Mouse (Mus musculus) gastrocnemius, adult 2 months (tissue): Measurements from ENCODE around the gene Eif4ebp2. TPM values are rescaled to one million over a fixed set of nuclear protein-coding genes. Genes with fewer than 3 reads are reported as not detected.
"Not testable (repeated sequence)": the region's sequence is repeated elsewhere in the genome, so short reads cannot be mapped to it uniquely, and the experiment has no call there.

Experiments
- DNase-seq: peaks from one replicate; pipeline ENCODE4 v3.0.0; 2022
- H3K27ac ChIP-seq: fragments of 200-600 bp; 2 replicates; pipeline ENCODE4 v1.8.1; 2022; ENCODE audit warnings: mild to moderate bottlenecking
- H3K4me3 ChIP-seq: fragments of 200-600 bp; 2 replicates; pipeline ENCODE4 v1.8.1; 2022; ENCODE audit warnings: mild to moderate bottlenecking, moderate library complexity
- CTCF ChIP-seq: fragments of 200-600 bp; IDR thresholded peaks from 2 replicates; pipeline ENCODE4 v1.8.1; 2022; ENCODE audit warnings: antibody characterized with exemption, mild to moderate bottlenecking, moderate library complexity
- intact Hi-C: fragments of 180-260 bp; cut with DNase I; formaldehyde crosslinking; loops from one replicate; pipeline ENCODE4 v1.15.1; 2025
- total RNA-seq, 2 experiments: library from RNA; stranded (reverse); gene quantifications; 2 replicates each; pipeline ENCODE4 v1.2.3; 2021

Gene Eif4ebp2
- total RNA-seq, 2 experiments from 2014 or later: 117 to 161 TPM

DNA sequence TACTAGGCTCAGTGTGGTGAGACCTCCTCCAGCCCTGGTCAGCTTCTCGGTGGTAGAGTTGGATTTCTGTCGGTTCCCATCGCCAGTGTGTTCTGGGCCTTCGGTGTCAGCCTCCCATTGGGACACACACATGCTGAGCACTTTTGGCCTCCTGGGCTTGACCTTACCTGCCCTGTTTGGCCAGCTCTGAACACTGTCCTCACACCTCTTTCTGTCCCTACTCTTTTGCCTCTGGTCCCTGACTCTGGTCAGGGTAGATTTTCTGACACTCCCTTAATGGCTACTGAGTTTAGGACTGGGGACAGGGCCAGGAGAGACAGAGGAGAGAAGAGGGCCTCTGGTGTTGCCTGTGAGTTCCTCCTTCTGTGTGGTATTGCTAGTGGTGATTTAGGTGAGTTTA is 27.5 kb upstream of the Eif4ebp2 start:
- intact Hi-C loops: no loop called here
- no peak for TF ChIP-seq CTCF
- Histone ChIP-seq H3K27ac (peak overlapping the region; percentile 83), H3K4me3 (peak overlapping the region; percentile 18; the same call in 1 of the 2 replicates)
- peak; percentile 57 for DNase-seq

DNA sequence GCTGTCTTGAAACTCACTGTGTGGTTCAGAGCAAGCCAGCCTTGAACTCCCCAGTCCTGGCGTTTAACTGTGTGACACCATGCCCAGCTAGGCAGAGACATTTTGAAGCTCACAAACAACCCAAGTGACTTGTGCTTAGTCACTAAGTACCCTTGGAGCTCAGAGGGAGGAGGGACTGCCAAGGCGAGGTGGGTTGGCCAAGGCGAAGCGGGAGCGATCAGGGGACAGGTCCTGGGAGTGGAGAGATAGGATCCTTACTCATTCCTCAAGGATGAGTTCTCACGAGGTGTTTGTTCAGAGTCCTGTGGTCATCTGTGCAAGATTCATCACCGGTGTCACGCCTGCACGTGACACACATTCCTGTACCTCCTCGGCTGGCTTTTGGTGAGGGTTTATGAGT is 27.0 kb upstream of the Eif4ebp2 start:
- DNase-seq: peak; percentile 58
- H3K27ac ChIP-seq: peak overlapping the region; percentile 83
- no peak for TF ChIP-seq CTCF
- H3K4me3 ChIP-seq: peak overlapping the region; percentile 18; the same call in 1 of the 2 replicates
- intact Hi-C loops: no loop called here

DNA sequence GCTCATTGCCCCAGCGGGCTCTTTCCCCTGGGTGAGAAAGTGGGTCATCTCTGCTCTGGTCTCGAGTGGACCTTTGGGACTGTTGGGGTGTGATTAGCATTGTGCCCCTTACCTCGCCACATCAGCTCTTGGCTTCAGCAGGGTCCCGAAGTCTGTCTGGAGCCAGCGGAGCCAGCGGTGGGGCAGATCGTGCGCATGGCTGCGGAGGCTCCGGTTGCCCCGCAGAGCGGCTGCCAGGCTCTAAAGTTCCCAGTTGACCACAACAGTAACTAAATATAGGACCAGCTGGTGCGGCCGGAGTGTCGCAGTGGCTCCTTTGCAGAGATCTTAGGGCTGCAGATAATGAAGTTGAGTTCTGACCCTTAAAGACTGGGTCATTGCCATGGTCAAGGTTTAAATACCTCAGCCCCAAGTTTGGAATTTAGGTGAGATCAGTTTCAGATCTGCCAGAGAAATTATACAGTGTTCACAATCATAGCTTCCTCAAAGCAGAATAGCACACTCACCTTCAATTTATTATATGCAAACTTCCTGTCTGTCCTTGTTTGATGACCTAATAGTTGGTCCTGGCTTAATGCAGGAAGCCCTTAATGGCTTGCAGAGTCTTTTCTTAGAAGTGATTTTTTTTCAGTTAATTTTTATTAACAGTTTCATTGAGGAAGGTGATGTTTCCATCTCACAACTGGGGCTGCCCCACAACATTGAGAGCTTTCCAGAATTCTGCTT is 24.1 kb upstream of the Eif4ebp2 start:
- peak; percentile 91 for DNase-seq
- no peak for TF ChIP-seq CTCF
- Histone ChIP-seq H3K4me3 (peak overlapping the region; percentile 93), H3K27ac (peak overlapping the region; percentile 99)
- intact Hi-C loops: no loop called here

GRCm38 (mm10) chr10:61475594-61476439 is 23.4 kb upstream of the Eif4ebp2 start, which contains the start of gene Lrrc20:
Lrrc20 (plus strand) TSS chr10:61475801.
- peak; percentile 17; the same call in 1 of the 2 replicates for TF ChIP-seq CTCF
- peak within 1 kb of the TSS; percentile 93 for H3K4me3 ChIP-seq
- intact Hi-C loops: no loop called here
- peak within 1 kb of the TSS; percentile 99 for H3K27ac ChIP-seq
- DNase-seq: peak; percentile 98

GRCm38 (mm10) chr10:61474344-61474743 is 21.9 kb upstream of the Eif4ebp2 start:
- H3K27ac ChIP-seq: peak overlapping the region; percentile 99
- 0 out of 2 replicates have a peak overlapping the region, but pooled peaks have one; percentile 4 for H3K4me3 ChIP-seq
- TF ChIP-seq CTCF: no peak
- intact Hi-C loops: no loop called here
- no peak for DNase-seq

DNA sequence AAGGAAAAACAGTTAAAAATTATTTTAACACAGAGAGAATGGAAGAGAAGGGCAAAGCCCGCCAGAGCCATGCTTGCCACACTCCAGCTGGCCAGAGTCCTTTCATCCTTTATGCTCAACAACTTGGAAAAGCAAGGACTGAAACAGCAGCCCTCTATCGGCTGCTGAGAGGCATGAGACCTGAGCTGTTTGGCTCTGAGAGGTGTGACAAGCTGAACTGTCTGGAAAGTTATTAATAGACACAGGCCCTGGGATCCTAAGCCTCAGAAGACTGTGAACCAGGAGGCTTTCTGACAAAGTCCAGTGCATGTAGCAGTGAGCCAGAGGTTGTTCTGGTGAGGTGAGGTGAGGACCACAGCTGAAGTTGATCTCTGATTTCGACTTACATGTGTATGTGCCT is 21.2 kb upstream of the Eif4ebp2 start:
- Histone ChIP-seq H3K4me3 (no peak overlapping the region), H3K27ac (peak overlapping the region; percentile 99)
- intact Hi-C loops: no loop called here
- peak; percentile 71 for DNase-seq
- TF ChIP-seq CTCF: peak; percentile 57

GRCm38 (mm10) chr10:61468900-61469299 is 16.4 kb upstream of the Eif4ebp2 start:
- intact Hi-C loops: loop anchor here (5.0 kb wide), 2 partner anchors 133 to 183 kb away; no protein-coding TSS in a partner anchor
- no peak for DNase-seq
- no peak overlapping the region for H3K4me3 ChIP-seq
- no peak for TF ChIP-seq CTCF
- no peak overlapping the region for H3K27ac ChIP-seq

GRCm38 (mm10) chr10:61466873-61467272 is 14.4 kb upstream of the Eif4ebp2 start:
- TF ChIP-seq CTCF: peak; percentile 76
- intact Hi-C loops: loop anchor here (5.0 kb wide), 2 partner anchors 135 to 185 kb away; no protein-coding TSS in a partner anchor
- H3K27ac ChIP-seq: peak overlapping the region; percentile 38; the same call in 1 of the 2 replicates
- no peak overlapping the region for H3K4me3 ChIP-seq
- DNase-seq: peak; percentile 40

DNA sequence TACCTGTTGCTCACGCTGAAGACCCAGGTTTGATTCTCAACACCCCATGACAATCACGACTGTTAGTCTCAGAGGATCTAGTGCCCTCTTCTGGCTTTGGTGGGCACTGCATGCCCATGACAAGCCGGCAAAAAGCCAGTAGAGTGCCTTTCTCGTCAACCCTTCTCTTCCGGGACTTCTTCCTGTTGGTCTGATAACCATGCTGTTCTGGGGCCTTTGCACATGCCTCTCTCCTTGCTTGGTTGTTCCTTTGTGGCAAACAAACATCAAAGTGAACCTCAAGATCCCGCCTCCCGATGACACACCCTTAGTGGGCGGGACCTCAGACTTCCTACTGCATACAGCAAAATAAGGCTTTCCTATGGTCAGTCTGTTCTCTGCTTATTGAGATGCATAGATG is 13.8 kb upstream of the Eif4ebp2 start:
- DNase-seq: no peak
- TF ChIP-seq CTCF: peak; percentile 60
- H3K27ac ChIP-seq: no peak overlapping the region
- intact Hi-C loops: loop anchor here (5.0 kb wide), 2 partner anchors 136 to 186 kb away; no protein-coding TSS in a partner anchor
- H3K4me3 ChIP-seq: no peak overlapping the region

DNA sequence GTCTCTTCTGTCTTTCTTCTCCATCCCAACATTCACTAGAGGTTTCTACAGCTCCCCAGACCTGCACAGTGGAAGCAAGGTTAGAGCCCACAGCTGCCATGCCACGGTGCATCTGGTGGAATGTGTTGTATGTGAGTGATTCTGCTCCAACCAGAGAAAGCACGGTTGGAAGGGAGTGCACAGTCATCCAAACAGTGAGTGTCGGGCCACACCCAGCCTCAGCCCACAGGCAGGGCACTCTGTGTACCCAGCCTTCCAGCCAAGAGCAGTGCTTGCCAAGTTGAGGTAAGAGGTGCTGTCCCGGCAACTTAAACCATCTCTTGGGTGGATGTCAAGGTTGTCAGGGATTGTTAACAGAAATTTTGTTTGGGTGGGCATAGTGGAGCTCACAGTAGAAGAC is 12.5 kb upstream of the Eif4ebp2 start:
- Histone ChIP-seq H3K27ac (peak overlapping the region; percentile 81), H3K4me3 (no peak overlapping the region)
- TF ChIP-seq CTCF: no peak
- DNase-seq: peak; percentile 88
- intact Hi-C loops: loop anchor here (5.0 kb wide), 2 partner anchors 137 to 187 kb away; no protein-coding TSS in a partner anchor

DNA sequence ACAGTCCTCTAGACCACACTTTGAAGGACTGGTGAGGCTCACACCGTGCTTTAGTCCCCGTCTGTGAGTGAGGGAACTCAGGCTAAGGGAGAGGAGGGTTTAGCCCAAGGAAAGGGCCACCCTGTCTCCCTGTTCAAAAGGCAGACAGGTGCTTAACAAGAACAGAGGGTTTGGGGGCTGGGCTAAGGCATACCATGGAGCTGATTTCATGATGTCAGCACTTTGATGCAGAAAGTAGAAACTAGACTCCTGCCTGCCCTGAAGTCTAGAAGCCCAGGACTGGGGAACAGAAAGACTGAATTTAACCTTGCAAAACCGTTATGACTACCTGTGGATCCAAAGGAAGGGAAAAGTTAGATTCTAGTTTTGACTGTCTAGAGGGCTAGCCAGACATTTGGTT is 4.7 kb upstream of the Eif4ebp2 start:
- Histone ChIP-seq H3K27ac (no peak overlapping the region), H3K4me3 (no peak overlapping the region)
- DNase-seq: no peak
- intact Hi-C loops: no loop called here
- TF ChIP-seq CTCF: no peak

GRCm38 (mm10) chr10:61453171-61453570 is 710 bp upstream of the Eif4ebp2 start:
- H3K27ac ChIP-seq, H3K4me3 ChIP-seq, intact Hi-C loops, DNase-seq: not testable (repeated sequence)
